Mouse (Mus musculus): ENCODE measurements at regions not wholly inside any gene's neighbourhood (a gene's known extent, or its start where the extent isn't known, plus 50 kb on each side); places are given as distances from the start of the nearest gene placed in this dataset.

DNA sequence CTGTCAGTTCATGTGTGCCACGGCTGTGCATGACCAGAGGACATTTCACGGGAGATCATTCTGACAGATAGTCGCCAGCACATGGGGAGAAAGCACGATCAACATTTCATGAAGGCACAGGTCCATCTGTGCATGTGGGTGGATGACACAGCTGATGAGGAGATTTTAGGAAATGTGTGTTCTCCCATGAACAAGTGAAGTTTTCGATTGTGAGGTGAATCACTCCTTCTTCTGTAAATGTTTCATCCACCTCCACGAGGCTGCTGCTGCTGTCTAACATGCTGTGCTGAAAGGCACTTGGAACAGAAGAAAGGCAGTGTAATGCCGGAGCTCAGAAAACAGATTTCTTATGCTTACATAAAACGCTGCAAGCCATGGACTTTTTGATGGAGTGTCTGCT is 103.2 kb upstream of the Thsd7b start:
- TF ChIP-seq CTCF (IDR thresholded peaks at IDR 0.05; ENCODE audit: control insufficient read depth, insufficient read depth, insufficient replicate concordance, low read depth, low read length): no peak
- no peak for TF ChIP-seq POLR2A (IDR thresholded peaks at IDR 0.05; ENCODE audit: control insufficient read depth, low read depth, low read length)
